In the genomic region with DNA sequence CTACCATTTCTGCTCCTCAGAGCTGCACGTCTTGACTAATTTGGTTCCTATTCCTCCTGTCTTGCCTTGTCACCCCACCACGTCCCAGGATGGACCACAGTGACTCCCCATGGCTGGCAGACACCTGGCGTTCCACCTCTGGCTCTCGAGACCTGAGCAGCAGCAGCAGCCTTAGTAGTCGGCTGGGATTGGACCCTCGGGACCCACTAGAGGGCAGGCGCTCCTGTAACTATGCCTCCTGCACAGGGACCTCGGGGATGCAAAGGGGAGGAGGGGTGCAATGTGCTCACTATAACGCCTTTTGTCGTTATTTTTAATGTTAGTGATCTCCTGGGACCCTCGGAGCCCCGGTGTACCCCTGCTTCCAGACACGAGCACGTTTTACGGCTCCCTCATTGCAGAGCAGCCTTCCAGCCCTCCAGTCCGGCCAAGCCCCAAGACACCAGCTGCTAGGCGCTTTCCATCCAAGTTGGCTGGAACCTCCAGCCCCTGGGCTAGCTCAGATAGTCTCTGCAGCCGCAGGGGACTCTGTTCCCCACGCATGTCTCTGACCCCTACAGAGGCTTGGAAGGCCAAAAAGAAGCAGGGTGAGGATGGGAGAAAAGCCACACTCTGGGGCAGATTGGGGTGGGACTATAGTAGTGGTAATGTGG, we compare ENCODE assay signal across 7 mouse cellular contexts. TPM values are rescaled to one million over a fixed set of nuclear protein-coding genes. Genes with fewer than 3 reads are reported as not detected.
A peak's percentile ranks its signal among the peaks of the same experiment; 100 is the strongest.
DNase-seq lines count a peak whose midpoint lies in the region; ATAC-seq lines count a peak whose summit lies in the region.

No protein-coding gene starts in this region.

- H3K4me3 ChIP-seq in lung, embryonic 15.5 days: no peak overlapping the region
- H3K4me3 ChIP-seq in embryonic facial prominence, embryonic 13.5 days: no peak overlapping the region
- 0 out of 2 replicates have a peak overlapping the region, but pooled peaks have one; percentile 7 for H3K4me3 ChIP-seq in hindbrain, embryonic 14.5 days (replicated peaks; ENCODE audit: low read length)

- no peak overlapping the region for H3K27ac ChIP-seq in lung, embryonic 15.5 days
- H3K27ac ChIP-seq in embryonic facial prominence, embryonic 13.5 days: no peak overlapping the region
- H3K27ac ChIP-seq in hindbrain, embryonic 14.5 days: no peak overlapping the region

- H3K36me3 ChIP-seq in lung, embryonic 15.5 days: no peaks in the 10 kb centered on the region
- H3K36me3 ChIP-seq in embryonic facial prominence, embryonic 13.5 days: no peaks in the 10 kb centered on the region
- no peaks in the 10 kb centered on the region for H3K36me3 ChIP-seq in hindbrain, embryonic 14.5 days (replicated peaks; ENCODE audit: control insufficient read depth, insufficient read depth)

- 20% methylated on average over 19 of the region's 19 CpGs for WGBS in lung, embryonic 15.5 days
- WGBS in embryonic facial prominence, embryonic 13.5 days: 12% methylated on average over 19 of the region's 19 CpGs
- 7% methylated on average over 19 of the region's 19 CpGs for WGBS in hindbrain, embryonic 14.5 days

- H3K9ac ChIP-seq in lung, embryonic 15.5 days: no peak overlapping the region
- H3K9ac ChIP-seq in embryonic facial prominence, embryonic 13.5 days: no peak overlapping the region
- H3K9ac ChIP-seq in hindbrain, embryonic 14.5 days: no peak overlapping the region

- no peaks in the 10 kb centered on the region for H3K27me3 ChIP-seq in lung, embryonic 15.5 days
- H3K27me3 ChIP-seq in embryonic facial prominence, embryonic 13.5 days: peaks cover 34% of the 10 kb centered on the region
- no peaks in the 10 kb centered on the region for H3K27me3 ChIP-seq in hindbrain, embryonic 14.5 days (ENCODE audit: control insufficient read depth, insufficient read depth, low read length)

- no peaks in the 10 kb centered on the region for H3K9me3 ChIP-seq in lung, embryonic 15.5 days
- no peaks in the 10 kb centered on the region for H3K9me3 ChIP-seq in embryonic facial prominence, embryonic 13.5 days
- no peaks in the 10 kb centered on the region for H3K9me3 ChIP-seq in hindbrain, embryonic 14.5 days (ENCODE audit: control insufficient read depth, low read length)

- peak overlapping the region; percentile 37 for H3K4me2 ChIP-seq in lung, embryonic 15.5 days
- H3K4me2 ChIP-seq in embryonic facial prominence, embryonic 13.5 days: peak overlapping the region; percentile 40
- H3K4me2 ChIP-seq in hindbrain, embryonic 14.5 days (replicated peaks): peak overlapping the region; percentile 39

- no peak for DNase-seq in lung, postnatal 4 days
- peak; percentile 50 for DNase-seq in hindbrain, embryonic 14.5 days (ENCODE audit: low spot score)
- DNase-seq in retina, embryonic 14.5 days (ENCODE audit: low spot score): peak; percentile 61
- no peak for DNase-seq in frontal cortex, postnatal 25 days (ENCODE audit: low spot score in 2 of 2)

- peak; percentile 50; the same call in 1 of the 2 replicates for ATAC-seq in lung, embryonic 15.5 days (ENCODE audit: borderline replicate concordance, extremely low read depth, low FRiP score, low TSS enrichment)
- ATAC-seq in embryonic facial prominence, embryonic 13.5 days (ENCODE audit: insufficient number of reproducible peaks, insufficient read depth, low FRiP score, low TSS enrichment, low read depth): no peak
- ATAC-seq in hindbrain, embryonic 14.5 days (ENCODE audit: low FRiP score): peak; percentile 55
- ATAC-seq in megakaryocyte-erythroid progenitor cell, adult 5-6 weeks (replicated peaks; ENCODE audit: low FRiP score, low TSS enrichment, poor library complexity, severe bottlenecking): no peak

- no peaks in the 10 kb centered on the region for H3K4me1 ChIP-seq in lung, embryonic 15.5 days
- H3K4me1 ChIP-seq in embryonic facial prominence, embryonic 13.5 days: peaks cover 4% of the 10 kb centered on the region; the same call in 1 of the 2 replicates
- no peaks in the 10 kb centered on the region for H3K4me1 ChIP-seq in hindbrain, embryonic 14.5 days (replicated peaks; ENCODE audit: control insufficient read depth, insufficient read depth, low read length)

RNA-seq across cellular contexts. Expression of a gene that starts 6.3 kb away (rescaled TPM):
- polyA plus RNA-seq in lung, embryonic 15.5 days (2015; fragmentation: Nextera tagmentation; extraction: Ambion mirVana): 20.6 and 23.7 TPM in 2 replicates
- 9.5 and 10.1 TPM in 2 replicates for polyA plus RNA-seq in embryonic facial prominence, embryonic 13.5 days (2015; fragmentation: Nextera tagmentation; extraction: Ambion mirVana)
- 4.8 and 5.9 TPM in 2 replicates for polyA plus RNA-seq in hindbrain, embryonic 14.5 days (2014; fragmentation: Nextera tagmentation; extraction: Ambion mirVana)
- total RNA-seq in megakaryocyte-erythroid progenitor cell, adult 5-6 weeks (2014; fragmentation: Nextera tagmentation): 0.33 TPM in 1 of 2 replicates, not detected in the other
- total RNA-seq in megakaryocyte-erythroid progenitor cell, adult 5-6 weeks (2017): 0.61 TPM in 1 of 2 replicates, not detected in the other

RNA-seq across cellular contexts. Expression of a gene that starts 25.1 kb away (rescaled TPM):
- 0.18 and 0.21 TPM in 2 replicates for polyA plus RNA-seq in lung, embryonic 15.5 days (2015; fragmentation: Nextera tagmentation; extraction: Ambion mirVana)
- polyA plus RNA-seq in embryonic facial prominence, embryonic 13.5 days (2015; fragmentation: Nextera tagmentation; extraction: Ambion mirVana): 0.44 and 0.62 TPM in 2 replicates
- polyA plus RNA-seq in hindbrain, embryonic 14.5 days (2014; fragmentation: Nextera tagmentation; extraction: Ambion mirVana): 13.3 and 20.5 TPM in 2 replicates
- 3.6 and 4.1 TPM in 2 replicates for total RNA-seq in megakaryocyte-erythroid progenitor cell, adult 5-6 weeks (2014; fragmentation: Nextera tagmentation)
- 1.1 and 1.3 TPM in 2 replicates for total RNA-seq in megakaryocyte-erythroid progenitor cell, adult 5-6 weeks (2017)

RNA-seq across cellular contexts. Expression of a gene that starts 40.8 kb away (rescaled TPM):
- polyA plus RNA-seq in lung, embryonic 15.5 days (2015; fragmentation: Nextera tagmentation; extraction: Ambion mirVana): 0.11 and 0.14 TPM in 2 replicates
- 0.21 TPM in 1 of 2 replicates, not detected in the other for polyA plus RNA-seq in embryonic facial prominence, embryonic 13.5 days (2015; fragmentation: Nextera tagmentation; extraction: Ambion mirVana)
- polyA plus RNA-seq in hindbrain, embryonic 14.5 days (2014; fragmentation: Nextera tagmentation; extraction: Ambion mirVana): 16.8 and 18.5 TPM in 2 replicates
- 0.70 TPM in 1 of 2 replicates, not detected in the other for total RNA-seq in megakaryocyte-erythroid progenitor cell, adult 5-6 weeks (2014; fragmentation: Nextera tagmentation)
- not detected in 2 replicates for total RNA-seq in megakaryocyte-erythroid progenitor cell, adult 5-6 weeks (2017)

RNA-seq across cellular contexts. Expression of a gene that starts 59.7 kb away (rescaled TPM):
- 9.0 and 9.3 TPM in 2 replicates for polyA plus RNA-seq in lung, embryonic 15.5 days (2015; fragmentation: Nextera tagmentation; extraction: Ambion mirVana)
- 8.9 and 10.3 TPM in 2 replicates for polyA plus RNA-seq in embryonic facial prominence, embryonic 13.5 days (2015; fragmentation: Nextera tagmentation; extraction: Ambion mirVana)
- 6.6 and 7.0 TPM in 2 replicates for polyA plus RNA-seq in hindbrain, embryonic 14.5 days (2014; fragmentation: Nextera tagmentation; extraction: Ambion mirVana)
- total RNA-seq in megakaryocyte-erythroid progenitor cell, adult 5-6 weeks (2014; fragmentation: Nextera tagmentation): 22.3 and 24.5 TPM in 2 replicates
- 12.8 and 23.2 TPM in 2 replicates for total RNA-seq in megakaryocyte-erythroid progenitor cell, adult 5-6 weeks (2017)

Comparison
In these comparisons a context has a peak if more than half of its experiments do, and no peak if none do; other contexts are left out.
1. ATAC-seq: peak in lung, embryonic 15.5 days (single experiment) and hindbrain, embryonic 14.5 days (single experiment); none in embryonic facial prominence, embryonic 13.5 days (single experiment) and megakaryocyte-erythroid progenitor cell, adult 5-6 weeks (single experiment).
2. DNase-seq: peak in hindbrain, embryonic 14.5 days (single experiment) and retina, embryonic 14.5 days (single experiment); none in lung, postnatal 4 days (0 of 2) and frontal cortex, postnatal 25 days (0 of 2).
3. RNA of a gene that starts 40.8 kb away (polyA plus RNA-seq): 16.8 to 18.5 TPM in hindbrain, embryonic 14.5 days; 0.11 to 0.14 TPM in lung, embryonic 15.5 days and 0.21 TPM in embryonic facial prominence, embryonic 13.5 days; every median in the first group is over 10 times any median in the second.
4. Peak in every context shown above with its lines, with median percentiles within 50 percentile points of each other: H3K4me2 ChIP-seq.